Mouse (Mus musculus): Measurements from ENCODE around the gene Ptar1. TPM values are rescaled to one million over a fixed set of nuclear protein-coding genes. Genes with fewer than 3 reads are reported as not detected.
A peak's percentile ranks its signal among the peaks of the same experiment; 100 is the strongest.
"Not testable (repeated sequence)": the region's sequence is repeated elsewhere in the genome, so short reads cannot be mapped to it uniquely, and the experiment has no call there.

Ptar1 gene
- polyA plus RNA-seq, 1 experiment from 2014 or later: 6.5 TPM

- no peaks in the 10 kb centered on the region for H3K4me1 ChIP-seq (ENCODE audit: insufficient read depth, low read depth, low read length)
- H3K9me3 ChIP-seq (ENCODE audit: low read length): no peaks in the 10 kb centered on the region
- DNase-seq (ENCODE audit: low spot score) (peak; percentile 14), ATAC-seq (peak; percentile 48; the same call in 1 of the 2 replicates)
- H3K27ac ChIP-seq (ENCODE audit: low read length): no peak overlapping the region
- 32% methylated on average over 12 of the region's 12 CpGs for WGBS
- TF ChIP-seq EP300 (IDR thresholded peaks at IDR 0.05) (peak; percentile 62; the same call in 1 of the 2 replicates), CTCF (IDR thresholded peaks at IDR 0.05) (no peak)
- no peaks in the 10 kb centered on the region for H3K36me3 ChIP-seq (ENCODE audit: insufficient read depth, low read length)
- no peak overlapping the region for H3K9ac ChIP-seq (replicated peaks; ENCODE audit: low read depth)
- H3K4me3 ChIP-seq (ENCODE audit: low read depth, low read length): no peak overlapping the region
- H3K4me2 ChIP-seq (replicated peaks; ENCODE audit: low read depth, low read length): no peak overlapping the region
- no peaks in the 10 kb centered on the region for H3K27me3 ChIP-seq (replicated peaks; ENCODE audit: insufficient read depth, low read length)
Observed at GRCm38 (mm10) chr19:23657261-23657932, 29.8 kb upstream of the Ptar1 start.

- Histone ChIP-seq H3K4me3 (ENCODE audit: low read depth, low read length) (no peak overlapping the region), H3K9me3 (ENCODE audit: low read length) (no peaks in the 10 kb centered on the region), H3K36me3 (ENCODE audit: insufficient read depth, low read length) (no peaks in the 10 kb centered on the region), H3K27ac (ENCODE audit: low read length) (no peak overlapping the region), H3K4me2 (replicated peaks; ENCODE audit: low read depth, low read length) (no peak overlapping the region), H3K9ac (replicated peaks; ENCODE audit: low read depth) (no peak overlapping the region), H3K27me3 (replicated peaks; ENCODE audit: insufficient read depth, low read length) (no peaks in the 10 kb centered on the region), H3K4me1 (ENCODE audit: insufficient read depth, low read depth, low read length) (no peaks in the 10 kb centered on the region)
- 78% methylated on average over 4 of the region's 4 CpGs for WGBS
- ATAC-seq (no peak), DNase-seq (ENCODE audit: low spot score) (no peak)
- TF ChIP-seq CTCF (IDR thresholded peaks at IDR 0.05) (no peak), EP300 (IDR thresholded peaks at IDR 0.05) (no peak)
Observed at GRCm38 (mm10) chr19:23658350-23658749, 28.9 kb upstream of the Ptar1 start.

GRCm38 (mm10) chr19:23664083-23664482 lies 23.1 kb upstream of the Ptar1 start:
- no peak for ATAC-seq
- no peak for TF ChIP-seq CTCF (IDR thresholded peaks at IDR 0.05)
- no peak for TF ChIP-seq EP300 (IDR thresholded peaks at IDR 0.05)

GRCm38 (mm10) chr19:23668142-23668655 lies 19.0 kb upstream of the Ptar1 start:
- H3K36me3 ChIP-seq (ENCODE audit: insufficient read depth, low read length): no peaks in the 10 kb centered on the region
- H3K27me3 ChIP-seq (replicated peaks; ENCODE audit: insufficient read depth, low read length): no peaks in the 10 kb centered on the region
- H3K9ac ChIP-seq (replicated peaks; ENCODE audit: low read depth): no peak overlapping the region
- DNase-seq (ENCODE audit: low spot score) (no peak), ATAC-seq (no peak)
- H3K9me3 ChIP-seq (ENCODE audit: low read length): no peaks in the 10 kb centered on the region
- H3K4me2 ChIP-seq (replicated peaks; ENCODE audit: low read depth, low read length): no peak overlapping the region
- TF ChIP-seq CTCF (IDR thresholded peaks at IDR 0.05) (no peak), EP300 (IDR thresholded peaks at IDR 0.05) (no peak)
- WGBS: 71% methylated on average over 6 of the region's 6 CpGs
- no peak overlapping the region for H3K4me3 ChIP-seq (ENCODE audit: low read depth, low read length)
- H3K27ac ChIP-seq (ENCODE audit: low read length): no peak overlapping the region
- no peaks in the 10 kb centered on the region for H3K4me1 ChIP-seq (ENCODE audit: insufficient read depth, low read depth, low read length)

More at GRCm38 (mm10) chr19:23664083-23664482, 23.1 kb upstream of the Ptar1 start:
- Histone ChIP-seq H3K9me3 (ENCODE audit: low read length) (no peaks in the 10 kb centered on the region), H3K27ac (ENCODE audit: low read length) (no peak overlapping the region), H3K4me2 (replicated peaks; ENCODE audit: low read depth, low read length) (no peak overlapping the region), H3K36me3 (ENCODE audit: insufficient read depth, low read length) (no peaks in the 10 kb centered on the region), H3K4me3 (ENCODE audit: low read depth, low read length) (no peak overlapping the region), H3K9ac (replicated peaks; ENCODE audit: low read depth) (no peak overlapping the region), H3K4me1 (ENCODE audit: insufficient read depth, low read depth, low read length) (no peaks in the 10 kb centered on the region), H3K27me3 (replicated peaks; ENCODE audit: insufficient read depth, low read length) (no peaks in the 10 kb centered on the region)
- no peak for DNase-seq (ENCODE audit: low spot score)
- WGBS: 76% methylated on average over 7 of the region's 7 CpGs

GRCm38 (mm10) chr19:23673021-23673420 lies 14.2 kb upstream of the Ptar1 start:
- ATAC-seq (no peak), DNase-seq (ENCODE audit: low spot score) (no peak)
- no peaks in the 10 kb centered on the region for H3K36me3 ChIP-seq (ENCODE audit: insufficient read depth, low read length)
- H3K9ac ChIP-seq (replicated peaks; ENCODE audit: low read depth): no peak overlapping the region
- H3K27me3 ChIP-seq (replicated peaks; ENCODE audit: insufficient read depth, low read length): no peaks in the 10 kb centered on the region
- no peaks in the 10 kb centered on the region for H3K9me3 ChIP-seq (ENCODE audit: low read length)
- no peaks in the 10 kb centered on the region for H3K4me1 ChIP-seq (ENCODE audit: insufficient read depth, low read depth, low read length)
- no peak overlapping the region for H3K4me2 ChIP-seq (replicated peaks; ENCODE audit: low read depth, low read length)
- TF ChIP-seq EP300 (IDR thresholded peaks at IDR 0.05) (no peak), CTCF (IDR thresholded peaks at IDR 0.05) (no peak)
- whole genome bisulfite sequencing: 53% methylated on average over 2 of the region's 2 CpGs
- no peak overlapping the region for H3K27ac ChIP-seq (ENCODE audit: low read length)
- H3K4me3 ChIP-seq (ENCODE audit: low read depth, low read length): no peak overlapping the region

- H3K4me1 ChIP-seq (ENCODE audit: insufficient read depth, low read depth, low read length); DNase-seq (ENCODE audit: low spot score); H3K9me3 ChIP-seq (ENCODE audit: low read length); H3K9ac ChIP-seq (replicated peaks; ENCODE audit: low read depth); H3K36me3 ChIP-seq (ENCODE audit: insufficient read depth, low read length); ATAC-seq; H3K27ac ChIP-seq (ENCODE audit: low read length); H3K4me2 ChIP-seq (replicated peaks; ENCODE audit: low read depth, low read length); H3K4me3 ChIP-seq (ENCODE audit: low read depth, low read length); H3K27me3 ChIP-seq (replicated peaks; ENCODE audit: insufficient read depth, low read length): not testable (repeated sequence)
- 89% methylated on average over 8 of the region's 8 CpGs for WGBS
Observed at GRCm38 (mm10) chr19:23675656-23676055, 11.6 kb upstream of the Ptar1 start.

Data from lung, postnatal 0 days (tissue).